Mouse (Mus musculus) right cerebral cortex, postnatal 14 days (tissue): Measurements from ENCODE around the gene Sparcl1.
A peak's percentile ranks its signal among the peaks of the same experiment; 100 is the strongest.

Source experiments
- DNase-seq: peaks from one replicate; pipeline ENCODE4 v3.0.0; 2022

The Sparcl1 gene

GRCm38 (mm10) chr5:104110171-104110920 is 3.2 kb downstream of the Sparcl1 start:
- peak; percentile 34 for DNase-seq

GRCm38 (mm10) chr5:104109516-104109915 is 4.0 kb downstream of the Sparcl1 start:
- no peak for DNase-seq

GRCm38 (mm10) chr5:104108879-104109369 is 4.6 kb downstream of the Sparcl1 start:
- peak; percentile 63 for DNase-seq

- DNase-seq = no peak
These were observed 5.2 kb downstream of the Sparcl1 start for GRCm38 (mm10) chr5:104108127-104108875.

DNA sequence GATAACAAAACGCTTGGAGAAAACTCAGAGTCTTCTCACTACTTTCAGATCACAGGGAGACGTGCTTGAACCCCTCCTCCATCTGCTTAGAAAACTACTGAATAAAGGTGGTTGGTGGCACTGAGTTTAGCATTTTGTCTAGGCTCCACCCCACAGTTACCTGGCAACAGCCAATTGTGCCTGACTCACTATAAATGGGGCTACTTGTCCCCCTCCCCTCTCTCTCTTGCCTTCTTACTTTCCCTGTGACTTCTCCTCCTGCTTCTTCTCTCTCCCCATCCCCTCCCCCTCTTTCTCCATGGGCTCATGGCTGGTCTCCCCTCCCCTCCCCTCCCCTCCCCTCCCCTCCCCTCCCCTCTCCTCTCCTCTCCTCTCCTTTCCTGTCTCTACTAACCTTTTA is 9.4 kb downstream of the Sparcl1 start:
- DNase-seq = no peak

DNA sequence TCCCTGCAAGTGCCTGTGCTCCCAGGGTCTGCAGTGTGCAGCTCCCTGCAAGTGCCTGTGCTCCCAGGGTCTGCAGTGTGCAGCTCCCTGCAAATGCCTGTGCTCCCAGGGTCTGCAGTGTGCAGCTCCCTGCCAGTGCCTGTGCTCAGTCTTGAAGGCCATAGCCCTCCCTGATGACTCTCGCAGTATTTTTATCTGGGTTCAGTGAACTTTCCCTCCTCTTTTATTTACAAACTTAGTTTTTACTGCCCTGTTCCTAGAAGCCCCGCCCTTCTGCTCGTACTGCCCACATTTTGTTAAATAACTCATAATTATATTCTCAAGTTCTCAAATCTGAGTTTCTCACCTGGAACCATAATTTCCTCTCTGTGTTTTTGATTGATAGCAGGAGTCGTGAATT is 10.4 kb downstream of the Sparcl1 start:
- no peak for DNase-seq

DNA sequence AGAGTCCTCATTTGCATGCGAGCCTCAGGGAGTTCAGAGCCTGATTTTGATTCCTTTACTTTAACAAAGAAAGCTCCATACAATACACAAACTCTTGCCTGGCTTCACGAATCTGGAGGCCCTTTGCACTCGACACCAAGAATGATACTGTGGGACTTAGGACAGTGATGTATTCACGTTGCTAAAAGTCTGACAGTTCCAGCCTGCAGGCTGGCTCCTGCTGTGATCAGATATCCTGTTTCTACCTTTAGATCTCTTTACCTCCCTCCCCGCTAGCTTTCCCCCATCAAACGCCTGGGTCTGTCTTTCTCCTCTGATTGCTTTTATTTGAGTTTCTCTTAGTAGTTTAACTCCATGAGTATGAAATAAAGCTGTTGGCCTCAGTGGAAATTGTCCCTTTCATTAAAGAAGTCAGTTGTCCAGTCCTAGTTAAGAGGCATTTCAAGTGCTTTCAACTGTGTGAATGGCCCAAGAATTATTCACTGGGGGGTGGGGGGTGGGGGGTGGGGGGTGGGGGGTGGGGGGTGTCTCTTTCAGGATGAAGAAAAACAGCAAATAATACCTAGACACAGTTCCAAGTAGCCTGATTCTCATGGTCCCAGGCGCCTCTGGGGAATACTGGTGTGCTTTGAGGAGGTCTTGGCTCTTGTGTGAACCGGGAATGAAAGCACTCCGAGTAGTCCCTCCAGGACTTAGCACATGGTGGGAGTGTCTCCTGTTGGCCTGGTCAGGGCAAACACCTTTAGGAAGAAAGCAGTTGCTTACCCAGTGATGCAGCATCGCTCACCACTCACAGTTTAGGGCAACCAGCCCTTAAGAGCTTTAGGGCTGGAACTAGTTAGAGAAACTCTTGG is 11.6 kb downstream of the Sparcl1 start:
- no peak for DNase-seq

DNA sequence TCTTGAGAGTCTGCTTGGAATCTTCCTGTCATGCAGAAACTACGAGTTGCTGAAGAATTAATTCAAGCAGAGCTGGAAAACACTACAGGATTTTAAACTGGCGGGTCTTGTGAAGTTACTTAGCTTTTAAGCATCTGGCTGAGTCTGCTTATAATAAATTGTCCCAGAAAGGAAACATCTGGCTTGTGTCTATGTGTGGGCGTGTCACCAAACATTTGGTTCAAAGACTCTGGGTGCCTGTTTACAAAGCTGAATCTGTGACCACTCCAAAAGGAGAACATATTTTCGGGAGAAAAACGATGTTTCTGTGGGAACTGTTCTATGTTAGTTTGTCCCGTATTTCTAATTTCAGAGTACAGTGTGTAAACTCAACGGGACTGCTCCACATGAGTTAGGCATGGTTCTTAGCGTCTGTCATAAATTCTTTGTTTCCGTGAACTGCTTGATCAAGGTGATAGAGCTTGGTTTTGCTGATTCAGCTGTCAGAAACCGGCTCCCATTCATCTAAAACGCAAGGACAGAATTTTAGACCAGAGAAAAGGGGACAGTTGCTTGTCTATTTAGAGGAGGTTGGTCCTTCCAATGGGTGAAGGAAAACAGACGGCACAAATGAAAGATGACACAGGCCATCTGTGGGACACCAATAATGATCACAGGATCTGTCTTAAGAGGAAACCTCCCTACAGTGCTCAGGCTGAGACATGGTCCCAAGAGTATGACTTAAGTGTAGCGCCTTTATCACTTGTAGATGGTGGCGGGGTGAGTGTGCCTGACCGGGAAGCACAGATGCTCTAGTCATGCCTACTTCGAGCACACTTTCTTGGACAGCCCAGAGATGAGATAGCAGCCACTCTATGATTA is 17.2 kb downstream of the Sparcl1 start:
- DNase-seq = no peak

DNA sequence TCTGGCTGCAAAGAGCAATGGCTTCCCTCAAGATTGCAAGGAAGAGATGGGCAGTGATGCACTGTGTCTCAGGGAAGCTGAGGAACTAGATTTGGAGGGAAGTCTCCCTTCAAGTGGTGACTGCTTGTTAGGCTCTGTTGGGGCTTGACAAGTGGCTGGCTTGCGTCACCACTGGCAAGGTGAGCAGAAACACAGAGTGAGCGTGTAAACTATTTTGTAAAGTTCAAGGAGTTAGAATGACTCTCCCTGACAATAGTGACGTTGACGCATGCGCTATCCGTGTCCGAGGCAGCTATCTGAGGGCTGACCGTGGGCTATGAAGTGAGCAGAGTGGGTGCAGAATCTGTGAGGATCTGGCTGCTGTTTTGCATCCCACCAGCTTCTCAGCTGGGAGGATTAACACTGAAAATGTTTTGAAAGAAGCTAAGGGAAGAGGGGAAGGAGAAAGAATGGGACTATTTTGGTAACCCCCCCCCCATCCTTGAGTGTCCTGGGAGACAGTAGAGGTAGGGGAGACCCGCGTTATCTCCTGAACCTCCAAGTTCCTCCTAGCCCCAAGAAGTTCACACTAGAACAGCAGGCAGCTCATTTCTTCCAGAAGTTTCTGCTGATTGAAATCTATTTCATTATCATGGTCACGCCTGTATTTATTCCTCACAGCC is 18.0 kb downstream of the Sparcl1 start:
- no peak for DNase-seq

- no peak for DNase-seq
These were observed 23.8 kb downstream of the Sparcl1 start for GRCm38 (mm10) chr5:104089751-104090150.

DNA sequence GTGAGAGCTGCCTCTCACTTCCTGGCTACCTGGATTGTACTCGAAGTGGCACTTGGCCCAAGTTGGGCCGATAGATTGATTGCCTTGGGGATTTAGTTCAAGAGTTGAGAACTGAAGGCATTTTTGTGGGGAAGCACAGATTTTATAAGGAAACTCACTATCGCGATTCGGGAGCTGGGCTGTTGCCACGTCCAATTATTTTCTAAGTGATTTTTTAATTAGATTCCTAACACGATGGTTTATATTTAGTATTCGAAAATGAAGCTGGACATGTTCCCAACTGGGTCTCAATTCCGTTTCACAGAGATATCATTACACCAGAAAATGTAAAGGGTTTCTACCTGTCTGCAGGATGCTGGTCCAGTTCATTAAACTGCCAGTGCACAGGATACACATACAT is 28.2 kb downstream of the Sparcl1 start:
- no peak for DNase-seq

GRCm38 (mm10) chr5:104080736-104081135 is 32.8 kb downstream of the Sparcl1 start:
- no peak for DNase-seq

DNA sequence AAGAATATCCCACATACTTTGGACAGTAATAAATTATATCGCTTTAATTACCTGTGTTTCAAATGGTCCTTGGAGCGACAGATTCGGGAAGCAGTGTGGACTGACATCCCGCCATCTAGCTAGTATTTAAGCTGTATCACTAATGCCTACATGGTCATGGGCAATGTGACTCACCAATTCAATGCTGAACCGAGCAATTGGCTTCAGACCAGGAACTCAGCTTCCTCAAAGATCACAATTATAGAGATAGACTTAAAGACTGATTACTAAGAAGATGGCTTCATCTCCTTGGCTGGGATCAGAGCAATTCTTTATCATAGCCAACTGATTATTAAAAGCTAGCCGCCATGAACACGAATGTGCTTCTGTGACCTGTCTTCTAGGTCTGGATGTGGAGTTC is 36.0 kb downstream of the Sparcl1 start, which contains the start of gene Gm17660:
Gene Gm17660 (minus strand): TSS at position 101 of the 400 bp plus-strand sequence.
- DNase-seq = no peak

- no peak for DNase-seq
These were observed 37.2 kb downstream of the Sparcl1 start for GRCm38 (mm10) chr5:104076361-104076760.

DNA sequence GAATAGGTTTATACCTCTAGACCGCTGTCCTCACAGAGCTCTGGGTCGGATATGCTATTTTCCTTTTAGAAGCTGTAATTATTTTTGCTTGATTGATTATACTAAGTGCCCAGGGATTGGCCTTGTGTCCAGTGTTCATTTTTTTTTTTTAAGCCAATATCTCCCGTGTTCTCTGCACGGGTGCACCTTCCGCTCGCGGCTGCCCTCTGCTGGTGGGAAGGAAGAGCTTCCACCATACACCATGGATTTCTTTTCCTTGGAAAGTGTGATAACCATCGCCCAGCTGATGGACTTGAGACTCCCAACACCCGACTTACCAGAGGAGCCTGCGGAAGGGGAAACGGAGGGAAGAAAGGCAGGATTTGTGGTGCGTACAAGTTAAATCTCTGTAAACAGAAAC is 39.1 kb downstream of the Sparcl1 start:
- DNase-seq = peak; percentile 77

GRCm38 (mm10) chr5:104073602-104074001 is 39.9 kb downstream of the Sparcl1 start:
- no peak for DNase-seq

- no peak for DNase-seq
These were observed 41.2 kb downstream of the Sparcl1 start for GRCm38 (mm10) chr5:104072272-104072886.

DNA sequence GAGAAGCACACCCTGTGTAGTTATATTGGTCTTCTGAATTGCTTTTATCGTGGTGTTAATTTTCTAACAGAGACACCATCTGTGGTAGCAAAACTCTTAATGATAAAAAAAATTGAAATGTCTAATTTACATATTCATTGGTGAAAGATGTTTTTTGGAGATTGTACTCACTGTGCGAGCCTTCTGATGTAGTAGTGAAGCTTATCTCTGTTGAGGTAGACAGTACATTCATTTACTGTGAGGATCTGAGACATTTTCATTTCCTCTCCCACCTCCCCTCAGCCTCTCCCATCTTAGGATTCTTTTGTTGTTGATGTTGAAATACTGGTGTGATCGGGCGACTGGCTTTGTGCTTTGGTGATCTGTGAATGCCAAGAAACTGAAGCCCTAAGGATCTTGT is 42.5 kb downstream of the Sparcl1 start:
- DNase-seq = no peak

DNA sequence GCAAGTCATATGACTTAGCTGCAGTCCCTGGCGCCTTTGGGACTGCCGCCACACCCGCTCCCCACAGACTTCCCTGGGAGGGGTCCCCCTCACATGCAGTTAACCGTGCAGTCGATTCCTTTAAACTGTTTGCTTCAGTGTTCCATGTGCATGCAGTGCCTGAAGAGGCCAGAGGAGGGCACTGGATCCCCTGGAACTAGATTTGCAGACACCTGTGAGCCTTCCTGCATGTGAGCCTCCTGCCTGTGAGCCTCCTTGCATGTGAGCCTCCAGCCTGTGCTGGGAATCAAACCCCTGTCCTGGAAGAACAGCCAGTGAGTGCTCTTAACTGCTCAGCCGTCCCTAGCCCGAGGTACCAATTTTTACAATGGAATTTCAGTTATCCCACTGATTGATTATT is 44.8 kb downstream of the Sparcl1 start:
- no peak for DNase-seq

DNA sequence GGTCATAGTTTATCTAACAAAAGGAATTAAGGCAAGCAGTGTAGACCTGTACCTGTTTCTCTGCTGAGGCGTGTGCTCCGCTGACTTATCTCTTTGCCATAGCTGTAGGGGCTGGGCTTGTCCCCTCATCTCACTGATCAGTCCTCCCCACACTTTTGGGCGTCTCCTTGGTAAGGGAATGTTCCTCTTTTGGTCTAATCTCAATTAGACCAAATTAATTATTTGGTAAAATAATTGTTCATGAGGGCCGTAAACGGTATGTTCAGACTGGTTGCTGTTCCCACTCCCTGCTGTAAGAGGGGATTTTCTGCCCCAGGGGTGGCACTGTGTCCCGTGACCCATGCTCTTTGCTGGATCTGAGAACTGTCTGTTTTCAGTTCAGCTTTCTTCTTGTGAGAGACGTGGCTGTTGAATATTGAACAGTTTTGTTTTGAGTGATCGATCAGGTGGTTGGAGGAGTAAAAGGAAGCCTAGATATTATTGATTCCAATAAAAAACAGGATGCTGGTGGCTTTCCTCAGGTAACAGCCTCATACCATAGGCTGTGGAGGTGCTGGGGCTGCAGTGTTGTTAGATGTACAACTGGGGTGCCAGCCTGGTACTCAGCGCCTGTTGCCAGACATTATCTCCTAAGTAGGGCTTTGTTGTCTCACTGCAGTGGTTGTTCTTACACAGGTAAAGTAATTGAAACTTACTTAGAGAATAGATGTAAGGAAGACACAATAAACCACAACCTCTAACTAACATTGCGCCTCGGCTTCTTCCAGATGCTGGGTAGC is 50.6 kb downstream of the Sparcl1 start:
- no peak for DNase-seq
